Mouse (Mus musculus) kidney, postnatal 4 days (tissue): ENCODE data around the gene Edaradd.
A peak's percentile ranks its signal among the peaks of the same experiment; 100 is the strongest.

ENCODE experiments used
- DNase-seq, 2 experiments: peaks; one replicate each; pipeline ENCODE4 v3.0.0; 2021; ENCODE audit warnings: mixed read lengths in 2 of 2

Edaradd gene

GRCm38 (mm10) chr13:12519955-12520584, at the start of gene Edaradd:
Edaradd (minus strand) TSS chr13:12520438.
- peak; percentile 79 to 86 for DNase-seq

GRCm38 (mm10) chr13:12569741-12570140, 49.5 kb upstream of the Edaradd start:
- DNase-seq, result no peak

- no peak for DNase-seq
These were observed 48.6 kb upstream of the Edaradd start for GRCm38 (mm10) chr13:12568597-12569469.

- DNase-seq, result no peak
These were observed 47.7 kb upstream of the Edaradd start for GRCm38 (mm10) chr13:12567936-12568335.

GRCm38 (mm10) chr13:12565621-12566390, 45.6 kb upstream of the Edaradd start, which contains the start of gene Ero1lb:
Ero1lb (plus strand) TSS chr13:12565874.
- DNase-seq, result peak; percentile 99

- DNase-seq, result no peak
These were observed 42.0 kb upstream of the Edaradd start for GRCm38 (mm10) chr13:12562256-12562655.

GRCm38 (mm10) chr13:12561729-12562128, 41.5 kb upstream of the Edaradd start:
- no peak for DNase-seq

- DNase-seq, result no peak
These were observed 39.4 kb upstream of the Edaradd start for GRCm38 (mm10) chr13:12559462-12560120.

GRCm38 (mm10) chr13:12559044-12559443, 38.8 kb upstream of the Edaradd start:
- DNase-seq, result no peak

GRCm38 (mm10) chr13:12554211-12554610, 34.0 kb upstream of the Edaradd start:
- DNase-seq, result no peak

- no peak for DNase-seq
These were observed 23.8 kb upstream of the Edaradd start for GRCm38 (mm10) chr13:12543880-12544568.

GRCm38 (mm10) chr13:12543246-12543645, 23.0 kb upstream of the Edaradd start:
- DNase-seq, result no peak

- peak; percentile 76 to 83 for DNase-seq
These were observed 22.1 kb upstream of the Edaradd start for GRCm38 (mm10) chr13:12542006-12542981.

GRCm38 (mm10) chr13:12540119-12540518, 19.9 kb upstream of the Edaradd start:
- no peak for DNase-seq

GRCm38 (mm10) chr13:12539716-12540115, 19.5 kb upstream of the Edaradd start:
- no peak for DNase-seq

- peak; percentile 76 to 79 for DNase-seq
These were observed 17.7 kb upstream of the Edaradd start for GRCm38 (mm10) chr13:12537971-12538370.

GRCm38 (mm10) chr13:12534628-12535027, 14.4 kb upstream of the Edaradd start:
- DNase-seq, result no peak

GRCm38 (mm10) chr13:12525678-12526077, 5.4 kb upstream of the Edaradd start:
- no peak for DNase-seq

- no peak for DNase-seq
These were observed 2.1 kb upstream of the Edaradd start for GRCm38 (mm10) chr13:12522346-12522745.

- DNase-seq, result peak; percentile 25 to 37
These were observed 867 bp downstream of the Edaradd start for GRCm38 (mm10) chr13:12519371-12519770.
